Mouse (Mus musculus): ENCODE results near the gene 1700024B05Rik. TPM values are rescaled to one million over a fixed set of nuclear protein-coding genes. Genes with fewer than 3 reads are reported as not detected.
"Not testable (repeated sequence)": the region's sequence is repeated elsewhere in the genome, so short reads cannot be mapped to it uniquely, and the experiment has no call there.

The 1700024B05Rik gene
- total RNA-seq (2014; rRNA removed; ENCODE audit: low replicate concordance): not detected in 2 replicates
- polyA plus RNA-seq (2015; fragmentation: Nextera tagmentation; extraction: Ambion mirVana): not detected in 2 replicates

DNA sequence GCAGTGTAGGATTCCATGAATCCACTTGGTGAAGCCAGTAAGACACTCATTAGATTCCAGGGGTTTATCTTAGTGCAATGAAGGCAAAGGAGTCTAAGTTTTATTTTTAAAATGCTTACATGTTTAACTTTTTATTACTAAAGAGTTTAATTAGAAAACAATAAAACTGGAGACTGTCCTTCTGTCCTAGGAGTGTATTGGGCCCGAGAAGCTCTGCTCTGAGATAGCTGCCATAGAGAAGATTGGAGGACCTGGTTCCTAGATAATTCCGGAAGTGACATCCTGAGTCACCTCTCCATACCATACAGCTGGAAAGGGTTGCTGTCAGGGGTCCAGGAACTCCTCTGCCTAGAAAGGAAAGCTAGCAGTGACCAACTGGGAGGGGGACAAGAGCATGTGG, at the start of gene 1700024B05Rik:
Gene 1700024B05Rik, plus strand, starts transcription at position 301 of the 400 bp plus-strand sequence.
- H3K9ac ChIP-seq (replicated peaks; ENCODE audit: low read depth, low read length); H3K27ac ChIP-seq (ENCODE audit: low read depth); H3K27me3 ChIP-seq (ENCODE audit: control insufficient read depth, insufficient read depth, low read length); DNase-seq (ENCODE audit: low spot score); ATAC-seq (ENCODE audit: insufficient read depth, low read depth); H3K4me3 ChIP-seq (ENCODE audit: low read depth, low read length); H3K4me1 ChIP-seq (ENCODE audit: control insufficient read depth, insufficient read depth); H3K36me3 ChIP-seq (replicated peaks; ENCODE audit: control insufficient read depth, insufficient read depth, low read length); H3K9me3 ChIP-seq (replicated peaks; ENCODE audit: control insufficient read depth, low read length); H3K4me2 ChIP-seq (ENCODE audit: low read depth, low read length): not testable (repeated sequence)
- WGBS: 47% methylated on average over 1 of the region's 2 CpGs

DNA sequence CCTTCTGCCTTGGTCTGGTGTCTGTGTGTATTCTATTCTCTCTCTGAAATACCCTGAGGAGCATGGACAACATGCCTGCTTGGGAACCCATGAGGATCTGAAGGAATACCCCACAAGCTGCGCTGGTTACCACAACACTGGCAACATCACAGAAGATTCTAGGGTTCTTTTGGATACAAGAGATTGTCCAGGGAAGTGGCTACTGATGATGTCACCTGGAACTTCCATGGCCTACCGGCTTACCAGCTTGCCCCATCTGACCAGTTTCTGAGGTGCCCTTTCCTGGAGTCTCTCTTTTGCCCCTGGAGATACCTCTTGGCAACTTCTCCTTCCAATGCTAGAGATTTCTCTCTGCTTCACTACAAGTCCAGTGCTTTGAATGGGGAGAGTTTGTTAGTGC, 36.6 kb upstream of the 1700024B05Rik start, which contains the start of gene Gm7980:
Gene Gm7980, minus strand, starts transcription at position 101 of the 400 bp plus-strand sequence.
- not testable (repeated sequence) for H3K36me3 ChIP-seq (replicated peaks; ENCODE audit: control insufficient read depth, insufficient read depth, low read length); H3K4me2 ChIP-seq (ENCODE audit: low read depth, low read length); H3K27me3 ChIP-seq (ENCODE audit: control insufficient read depth, insufficient read depth, low read length); DNase-seq (ENCODE audit: low spot score); H3K9ac ChIP-seq (replicated peaks; ENCODE audit: low read depth, low read length); H3K4me1 ChIP-seq (ENCODE audit: control insufficient read depth, insufficient read depth); H3K9me3 ChIP-seq (replicated peaks; ENCODE audit: control insufficient read depth, low read length); H3K27ac ChIP-seq (ENCODE audit: low read depth); ATAC-seq (ENCODE audit: insufficient read depth, low read depth); H3K4me3 ChIP-seq (ENCODE audit: low read depth, low read length)
- WGBS: no CpG with 5 or more reads among the region's 2 CpGs

DNA sequence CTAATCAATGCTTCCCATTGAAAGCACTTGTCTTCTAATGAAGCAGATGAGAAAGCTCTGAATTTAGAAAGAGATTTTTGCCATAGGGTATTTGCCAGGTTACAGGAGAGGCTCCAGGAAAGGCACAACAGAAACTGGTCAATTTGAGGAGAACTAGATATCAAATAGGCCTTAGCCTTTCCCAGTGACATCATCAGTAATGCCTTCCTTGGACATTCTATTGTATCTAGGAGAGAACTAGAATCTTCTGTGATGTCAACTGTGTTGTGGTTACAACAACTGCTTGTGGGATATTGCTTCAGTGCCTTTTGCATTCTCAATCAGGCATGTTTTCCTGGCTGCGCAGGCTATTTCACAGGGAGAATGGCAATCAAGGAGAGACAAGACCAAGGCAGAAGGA, 19.1 kb upstream of the 1700024B05Rik start, which contains the start of gene 1700049E17Rik1:
Gene 1700049E17Rik1, plus strand, starts transcription at position 301 of the 400 bp plus-strand sequence.
- not testable (repeated sequence) for DNase-seq (ENCODE audit: low spot score); H3K4me2 ChIP-seq (ENCODE audit: low read depth, low read length); H3K4me3 ChIP-seq (ENCODE audit: low read depth, low read length); H3K36me3 ChIP-seq (replicated peaks; ENCODE audit: control insufficient read depth, insufficient read depth, low read length); H3K9ac ChIP-seq (replicated peaks; ENCODE audit: low read depth, low read length); H3K27ac ChIP-seq (ENCODE audit: low read depth); H3K9me3 ChIP-seq (replicated peaks; ENCODE audit: control insufficient read depth, low read length); H3K4me1 ChIP-seq (ENCODE audit: control insufficient read depth, insufficient read depth); H3K27me3 ChIP-seq (ENCODE audit: control insufficient read depth, insufficient read depth, low read length); ATAC-seq (ENCODE audit: insufficient read depth, low read depth)
- no CpG with 5 or more reads among the region's 1 CpGs for WGBS

DNA sequence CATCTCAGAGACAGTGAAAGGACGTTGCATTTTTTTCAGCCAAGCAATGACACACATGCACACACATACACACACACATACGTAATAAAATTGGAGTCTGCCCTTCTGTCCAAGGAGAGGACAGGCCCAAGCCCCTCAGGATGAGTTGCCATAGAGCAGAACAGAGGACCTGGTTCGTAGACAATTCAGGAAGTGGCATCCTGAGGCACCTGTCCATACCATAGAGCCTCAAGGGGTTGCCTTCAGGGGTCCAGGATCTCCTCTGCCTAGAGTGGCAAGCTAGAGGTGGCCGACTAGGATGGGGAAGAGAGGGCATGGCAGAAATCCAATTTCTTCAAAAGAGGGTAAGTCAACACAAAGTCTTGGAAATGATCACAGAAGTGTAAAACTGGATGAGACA, 20.3 kb downstream of the 1700024B05Rik start:
- H3K4me3 ChIP-seq (ENCODE audit: low read depth, low read length); H3K27ac ChIP-seq (ENCODE audit: low read depth); ATAC-seq (ENCODE audit: insufficient read depth, low read depth); H3K4me1 ChIP-seq (ENCODE audit: control insufficient read depth, insufficient read depth); H3K36me3 ChIP-seq (replicated peaks; ENCODE audit: control insufficient read depth, insufficient read depth, low read length); H3K9ac ChIP-seq (replicated peaks; ENCODE audit: low read depth, low read length); H3K4me2 ChIP-seq (ENCODE audit: low read depth, low read length); H3K9me3 ChIP-seq (replicated peaks; ENCODE audit: control insufficient read depth, low read length); DNase-seq (ENCODE audit: low spot score); H3K27me3 ChIP-seq (ENCODE audit: control insufficient read depth, insufficient read depth, low read length): not testable (repeated sequence)
- WGBS: 42% methylated on average over 4 of the region's 4 CpGs

DNA sequence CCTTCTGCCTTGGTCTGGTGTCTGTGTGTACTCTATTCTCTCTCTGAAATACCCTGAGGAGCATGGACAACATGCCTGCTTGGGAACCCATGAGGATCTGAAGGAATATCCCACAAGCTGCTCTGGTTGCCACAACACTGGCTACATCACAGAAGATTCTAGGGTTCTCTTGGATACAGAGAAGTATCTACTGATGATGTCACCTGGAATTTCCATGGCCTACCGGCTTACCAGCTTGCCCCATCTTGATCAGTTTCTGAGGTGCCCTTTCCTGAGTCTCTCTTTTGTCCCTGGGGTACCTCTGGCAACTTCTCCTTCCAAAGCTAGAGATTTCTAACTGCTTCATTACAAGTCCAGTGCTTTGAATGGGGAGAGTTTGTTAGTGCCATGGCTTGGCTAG, 24.0 kb downstream of the 1700024B05Rik start, which contains the start of gene Gm6401:
Gene Gm6401, minus strand, starts transcription at position 101 of the 400 bp plus-strand sequence.
- H3K36me3 ChIP-seq (replicated peaks; ENCODE audit: control insufficient read depth, insufficient read depth, low read length); H3K27ac ChIP-seq (ENCODE audit: low read depth); DNase-seq (ENCODE audit: low spot score); H3K9ac ChIP-seq (replicated peaks; ENCODE audit: low read depth, low read length); H3K4me2 ChIP-seq (ENCODE audit: low read depth, low read length); ATAC-seq (ENCODE audit: insufficient read depth, low read depth); H3K4me1 ChIP-seq (ENCODE audit: control insufficient read depth, insufficient read depth); H3K9me3 ChIP-seq (replicated peaks; ENCODE audit: control insufficient read depth, low read length); H3K27me3 ChIP-seq (ENCODE audit: control insufficient read depth, insufficient read depth, low read length); H3K4me3 ChIP-seq (ENCODE audit: low read depth, low read length): not testable (repeated sequence)
- 86% methylated on average over 1 of the region's 1 CpGs for WGBS

DNA sequence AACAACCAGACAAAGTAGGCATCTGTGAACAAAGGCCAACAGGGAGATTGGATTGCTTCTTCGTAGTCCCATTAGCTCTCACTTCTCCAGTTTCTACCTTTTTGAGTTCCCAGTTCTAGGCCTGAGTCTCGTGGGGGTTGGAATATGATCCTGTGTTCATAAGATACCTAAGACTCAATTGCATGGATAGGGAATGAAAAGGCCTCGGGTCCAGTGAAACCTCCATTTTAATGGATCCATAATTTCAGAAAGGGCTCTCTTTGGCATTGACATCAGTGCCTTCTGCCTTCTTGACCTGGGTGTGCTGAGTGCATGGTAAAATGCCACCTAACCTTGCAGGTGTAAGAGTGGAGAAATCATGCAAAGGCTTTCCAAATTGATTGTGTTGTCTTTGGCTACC, 24.8 kb downstream of the 1700024B05Rik start:
- H3K27me3 ChIP-seq (ENCODE audit: control insufficient read depth, insufficient read depth, low read length); H3K9me3 ChIP-seq (replicated peaks; ENCODE audit: control insufficient read depth, low read length); H3K4me2 ChIP-seq (ENCODE audit: low read depth, low read length); H3K27ac ChIP-seq (ENCODE audit: low read depth); H3K9ac ChIP-seq (replicated peaks; ENCODE audit: low read depth, low read length); H3K4me3 ChIP-seq (ENCODE audit: low read depth, low read length); H3K36me3 ChIP-seq (replicated peaks; ENCODE audit: control insufficient read depth, insufficient read depth, low read length); H3K4me1 ChIP-seq (ENCODE audit: control insufficient read depth, insufficient read depth); DNase-seq (ENCODE audit: low spot score); ATAC-seq (ENCODE audit: insufficient read depth, low read depth): not testable (repeated sequence)
- 51% methylated on average over 3 of the region's 3 CpGs for WGBS

DNA sequence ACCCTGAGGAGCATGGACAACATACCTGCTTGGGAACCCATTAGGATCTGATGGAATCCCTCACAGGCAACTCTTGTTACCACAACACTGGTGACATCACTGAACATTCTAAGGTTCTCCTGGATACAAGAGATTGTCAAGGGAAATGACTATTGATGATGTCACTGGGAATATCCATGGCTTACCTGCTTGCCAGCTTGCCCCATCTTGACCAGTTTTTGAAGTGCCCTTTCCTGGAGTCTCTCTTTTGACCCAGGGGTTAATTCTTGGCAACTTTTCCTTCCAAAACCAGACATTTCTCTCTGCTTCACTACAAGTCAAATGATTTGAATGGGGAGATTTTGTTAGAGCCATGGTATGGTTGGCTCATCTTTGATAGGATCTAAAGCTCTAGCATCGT, 39.4 kb downstream of the 1700024B05Rik start, which contains the start of gene Gm3543:
Gene Gm3543, minus strand, starts transcription at position 101 of the 400 bp plus-strand sequence.
- not testable (repeated sequence) for ATAC-seq (ENCODE audit: insufficient read depth, low read depth)

More for the DNA sequence above, 39.4 kb downstream of the 1700024B05Rik start, which contains the start of gene Gm3543:
- H3K9ac ChIP-seq (replicated peaks; ENCODE audit: low read depth, low read length); H3K4me1 ChIP-seq (ENCODE audit: control insufficient read depth, insufficient read depth); H3K27me3 ChIP-seq (ENCODE audit: control insufficient read depth, insufficient read depth, low read length); H3K36me3 ChIP-seq (replicated peaks; ENCODE audit: control insufficient read depth, insufficient read depth, low read length); H3K9me3 ChIP-seq (replicated peaks; ENCODE audit: control insufficient read depth, low read length); DNase-seq (ENCODE audit: low spot score); H3K4me3 ChIP-seq (ENCODE audit: low read depth, low read length); H3K4me2 ChIP-seq (ENCODE audit: low read depth, low read length); H3K27ac ChIP-seq (ENCODE audit: low read depth): not testable (repeated sequence)
- no CpG with 5 or more reads among the region's 1 CpGs for WGBS

Data from heart, postnatal 0 days (tissue).